Mouse (Mus musculus): ENCODE measurements at regions not wholly inside any gene's neighbourhood (a gene's known extent, or its start where the extent isn't known, plus 50 kb on each side); places are given as distances from the start of the nearest gene placed in this dataset.

DNA sequence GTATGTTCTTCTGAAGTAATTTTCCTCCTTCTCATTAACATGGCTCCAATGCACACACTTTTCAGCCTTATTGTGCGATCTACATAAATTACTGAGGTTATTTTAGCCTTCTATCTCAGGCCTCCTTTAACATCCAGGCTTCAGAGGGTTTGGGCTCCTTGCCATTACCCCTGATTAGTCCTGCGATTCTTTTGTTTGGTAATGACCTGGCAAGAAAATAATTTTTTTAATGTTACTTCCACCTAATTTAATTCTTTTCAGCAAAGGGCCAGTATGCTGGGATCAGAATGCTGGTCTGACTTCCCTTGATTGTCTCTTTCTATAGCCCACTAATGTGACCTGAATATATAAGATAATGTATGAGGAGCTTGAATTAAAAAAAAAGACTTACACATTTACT is 739.4 kb downstream of the Tbl1xr1 start:
- H3K4me1 ChIP-seq (replicated peaks; ENCODE audit: control insufficient read depth, insufficient read depth, low read length) = no peaks in the 10 kb centered on the region
- no peak overlapping the region for H3K4me2 ChIP-seq (ENCODE audit: low read depth, low read length)
- no peak for ATAC-seq (ENCODE audit: low read depth)
- no peaks in the 10 kb centered on the region for H3K27me3 ChIP-seq (ENCODE audit: control insufficient read depth, insufficient read depth, low read depth, low read length)
- H3K9me3 ChIP-seq (ENCODE audit: control insufficient read depth, low read length) = no peaks in the 10 kb centered on the region
- H3K36me3 ChIP-seq (ENCODE audit: control insufficient read depth, insufficient read depth, low read length) = no peaks in the 10 kb centered on the region
- WGBS = 70% methylated on average over 2 of the region's 2 CpGs
- H3K4me3 ChIP-seq (ENCODE audit: low read length) = no peak overlapping the region
- no peak overlapping the region for H3K9ac ChIP-seq (ENCODE audit: low read length)
- no peak overlapping the region for H3K27ac ChIP-seq (ENCODE audit: low read length)

DNA sequence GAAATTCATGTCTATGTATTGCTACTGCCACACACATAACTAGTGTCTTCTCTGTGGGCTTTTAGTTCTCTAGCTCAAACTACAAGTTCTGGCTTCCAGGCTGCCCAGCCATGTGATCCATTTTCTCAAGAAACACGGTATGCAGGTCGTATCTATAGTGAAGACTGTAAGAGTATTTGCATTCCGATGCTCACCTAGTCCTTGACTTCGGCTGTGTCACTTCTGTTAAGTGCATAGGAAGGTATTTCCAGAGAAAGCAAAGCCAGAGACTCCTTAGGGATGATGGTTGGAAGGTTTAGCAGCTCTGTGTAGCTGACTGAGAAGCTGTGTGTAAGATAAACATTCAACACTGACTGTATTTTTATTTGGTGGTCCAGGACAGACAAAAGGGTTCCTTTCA is 750.0 kb downstream of the Tbl1xr1 start:
- Histone ChIP-seq H3K9ac (ENCODE audit: low read length) (no peak overlapping the region), H3K27me3 (ENCODE audit: control insufficient read depth, insufficient read depth, low read depth, low read length) (no peaks in the 10 kb centered on the region), H3K9me3 (ENCODE audit: control insufficient read depth, low read length) (no peaks in the 10 kb centered on the region), H3K4me3 (ENCODE audit: low read length) (no peak overlapping the region), H3K27ac (ENCODE audit: low read length) (no peak overlapping the region), H3K4me1 (replicated peaks; ENCODE audit: control insufficient read depth, insufficient read depth, low read length) (no peaks in the 10 kb centered on the region), H3K4me2 (ENCODE audit: low read depth, low read length) (no peak overlapping the region), H3K36me3 (ENCODE audit: control insufficient read depth, insufficient read depth, low read length) (no peaks in the 10 kb centered on the region)
- ATAC-seq (ENCODE audit: low read depth) = peak; percentile 56
- WGBS = 44% methylated on average over 4 of the region's 4 CpGs

DNA sequence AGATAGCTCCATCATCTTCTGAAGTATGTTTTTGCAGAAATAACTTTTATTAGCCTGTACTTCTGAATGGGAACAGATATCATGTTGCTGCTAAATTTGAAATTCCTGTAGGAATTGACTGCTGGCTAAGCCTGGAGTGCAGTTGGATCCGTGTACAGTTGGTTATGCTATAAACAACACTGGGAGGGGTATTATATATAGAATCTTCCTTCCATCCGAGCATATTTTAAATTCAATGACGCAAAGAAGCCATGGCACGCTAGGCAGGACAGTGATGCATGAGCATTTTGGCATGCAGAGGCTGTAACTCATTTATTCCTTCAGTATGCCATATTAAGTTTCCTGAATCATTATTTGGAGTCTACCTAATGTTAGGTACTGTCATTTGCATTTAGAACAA is 762.5 kb downstream of the Tbl1xr1 start:
- 71% methylated on average over 4 of the region's 4 CpGs for WGBS
- Histone ChIP-seq H3K27ac (ENCODE audit: low read length) (no peak overlapping the region), H3K4me1 (replicated peaks; ENCODE audit: control insufficient read depth, insufficient read depth, low read length) (no peaks in the 10 kb centered on the region), H3K9me3 (ENCODE audit: control insufficient read depth, low read length) (no peaks in the 10 kb centered on the region), H3K4me3 (ENCODE audit: low read length) (no peak overlapping the region), H3K27me3 (ENCODE audit: control insufficient read depth, insufficient read depth, low read depth, low read length) (no peaks in the 10 kb centered on the region), H3K4me2 (ENCODE audit: low read depth, low read length) (no peak overlapping the region), H3K9ac (ENCODE audit: low read length) (no peak overlapping the region), H3K36me3 (ENCODE audit: control insufficient read depth, insufficient read depth, low read length) (no peaks in the 10 kb centered on the region)
- ATAC-seq (ENCODE audit: low read depth) = no peak

DNA sequence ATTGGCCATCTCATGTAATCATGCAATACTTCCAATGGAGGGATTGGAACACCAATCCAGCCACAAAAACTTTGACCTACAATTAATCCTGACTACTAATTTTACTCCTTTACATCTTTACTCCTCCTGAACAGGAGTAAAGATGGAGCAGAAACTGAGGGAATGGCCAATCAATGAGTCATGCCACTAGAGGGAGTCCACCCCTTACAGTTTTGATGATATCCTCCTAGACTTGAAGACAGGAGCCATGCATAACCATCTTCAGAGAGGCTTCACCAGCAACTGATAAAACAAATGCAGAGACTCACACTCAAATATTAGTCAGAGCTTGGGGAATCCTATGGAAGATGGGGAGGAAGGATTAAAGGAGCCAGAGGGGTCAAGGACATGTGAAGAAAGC is 774.0 kb downstream of the Tbl1xr1 start:
- Histone ChIP-seq H3K4me3 (ENCODE audit: low read length) (no peak overlapping the region), H3K9ac (ENCODE audit: low read length) (no peak overlapping the region), H3K4me1 (replicated peaks; ENCODE audit: control insufficient read depth, insufficient read depth, low read length) (no peaks in the 10 kb centered on the region), H3K27me3 (ENCODE audit: control insufficient read depth, insufficient read depth, low read depth, low read length) (no peaks in the 10 kb centered on the region), H3K27ac (ENCODE audit: low read length) (no peak overlapping the region), H3K4me2 (ENCODE audit: low read depth, low read length) (no peak overlapping the region), H3K36me3 (ENCODE audit: control insufficient read depth, insufficient read depth, low read length) (no peaks in the 10 kb centered on the region), H3K9me3 (ENCODE audit: control insufficient read depth, low read length) (no peaks in the 10 kb centered on the region)
- no peak for ATAC-seq (ENCODE audit: low read depth)

DNA sequence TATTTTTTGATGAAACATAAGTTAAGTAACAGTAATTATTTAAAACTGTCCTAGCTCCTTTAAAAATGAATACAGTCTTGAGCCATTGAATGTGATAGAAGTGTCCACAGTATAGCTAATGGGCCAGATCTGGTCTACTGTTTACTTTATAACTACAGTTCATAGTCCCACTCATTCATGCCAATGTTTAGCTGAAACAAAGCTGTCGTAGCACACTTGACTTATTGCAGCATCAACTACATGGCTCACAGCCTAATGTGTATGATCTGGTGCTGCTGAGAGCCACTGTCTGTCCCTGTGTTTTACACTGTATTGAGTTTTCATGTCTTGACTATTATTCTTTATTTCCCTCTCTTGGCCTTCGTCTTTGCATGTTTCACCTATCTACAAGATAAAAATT is 787.1 kb downstream of the Tbl1xr1 start:
- Histone ChIP-seq H3K9me3 (ENCODE audit: control insufficient read depth, low read length) (no peaks in the 10 kb centered on the region), H3K4me3 (ENCODE audit: low read length) (no peak overlapping the region), H3K27ac (ENCODE audit: low read length) (no peak overlapping the region), H3K36me3 (ENCODE audit: control insufficient read depth, insufficient read depth, low read length) (no peaks in the 10 kb centered on the region), H3K4me1 (replicated peaks; ENCODE audit: control insufficient read depth, insufficient read depth, low read length) (no peaks in the 10 kb centered on the region), H3K27me3 (ENCODE audit: control insufficient read depth, insufficient read depth, low read depth, low read length) (no peaks in the 10 kb centered on the region), H3K9ac (ENCODE audit: low read length) (no peak overlapping the region), H3K4me2 (ENCODE audit: low read depth, low read length) (no peak overlapping the region)
- WGBS = 47% methylated on average over 2 of the region's 2 CpGs
- ATAC-seq (ENCODE audit: low read depth) = peak; percentile 76

DNA sequence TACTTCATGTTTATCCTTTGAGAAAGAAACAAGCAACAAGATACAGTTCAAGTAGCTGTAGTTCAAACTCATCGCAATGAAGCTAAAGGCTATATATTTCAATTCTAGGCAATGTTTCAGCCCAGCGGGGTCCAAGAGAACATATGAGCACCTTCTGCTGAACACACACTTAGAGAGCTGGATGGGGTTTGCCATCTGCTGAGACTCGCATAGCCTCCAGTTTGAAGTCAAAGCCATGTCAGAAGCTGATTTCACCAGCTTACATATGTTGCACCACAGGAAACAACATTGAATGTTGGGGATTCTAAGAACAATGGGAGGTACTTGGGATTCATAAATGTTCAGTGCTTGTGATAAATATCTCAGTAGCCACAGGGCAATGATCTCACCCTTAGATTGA is 801.4 kb downstream of the Tbl1xr1 start:
- 86% methylated on average over 3 of the region's 3 CpGs for WGBS

DNA sequence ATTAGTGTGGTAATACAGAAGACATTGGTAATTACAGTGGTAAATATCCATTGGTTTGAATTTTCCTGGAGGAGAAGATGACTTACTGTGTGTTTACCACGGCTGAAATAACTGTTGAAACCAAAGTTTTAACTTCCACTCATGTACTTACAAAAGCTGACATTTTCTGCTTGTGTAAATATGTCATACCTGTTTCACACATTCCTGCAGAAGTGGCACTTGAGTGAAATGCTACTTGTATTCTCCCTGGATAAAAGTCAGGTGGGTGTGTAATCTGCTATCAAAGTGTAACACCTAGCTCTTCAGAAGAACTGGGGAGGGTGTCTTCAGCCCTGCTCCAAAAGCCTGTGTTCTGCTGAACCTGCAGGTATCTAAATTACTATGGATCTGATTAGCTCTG is 816.3 kb downstream of the Tbl1xr1 start:
- H3K4me3 ChIP-seq (ENCODE audit: low read length) = no peak overlapping the region
- no peak overlapping the region for H3K9ac ChIP-seq (ENCODE audit: low read length)
- H3K27ac ChIP-seq (ENCODE audit: low read length) = no peak overlapping the region
- no peaks in the 10 kb centered on the region for H3K27me3 ChIP-seq (ENCODE audit: control insufficient read depth, insufficient read depth, low read depth, low read length)
- 24% methylated on average over 1 of the region's 1 CpGs for WGBS
- H3K4me2 ChIP-seq (ENCODE audit: low read depth, low read length) = no peak overlapping the region
- ATAC-seq (ENCODE audit: low read depth) = peak; percentile 83
- H3K36me3 ChIP-seq (ENCODE audit: control insufficient read depth, insufficient read depth, low read length) = no peaks in the 10 kb centered on the region
- no peaks in the 10 kb centered on the region for H3K9me3 ChIP-seq (ENCODE audit: control insufficient read depth, low read length)
- H3K4me1 ChIP-seq (replicated peaks; ENCODE audit: control insufficient read depth, insufficient read depth, low read length) = no peaks in the 10 kb centered on the region

More for the DNA sequence above, 801.4 kb downstream of the Tbl1xr1 start:
- ATAC-seq (ENCODE audit: low read depth) = no peak
- Histone ChIP-seq H3K27ac (ENCODE audit: low read length) (no peak overlapping the region), H3K4me1 (replicated peaks; ENCODE audit: control insufficient read depth, insufficient read depth, low read length) (no peaks in the 10 kb centered on the region), H3K9me3 (ENCODE audit: control insufficient read depth, low read length) (no peaks in the 10 kb centered on the region), H3K9ac (ENCODE audit: low read length) (no peak overlapping the region), H3K4me3 (ENCODE audit: low read length) (no peak overlapping the region), H3K4me2 (ENCODE audit: low read depth, low read length) (no peak overlapping the region), H3K36me3 (ENCODE audit: control insufficient read depth, insufficient read depth, low read length) (no peaks in the 10 kb centered on the region), H3K27me3 (ENCODE audit: control insufficient read depth, insufficient read depth, low read depth, low read length) (no peaks in the 10 kb centered on the region)

DNA sequence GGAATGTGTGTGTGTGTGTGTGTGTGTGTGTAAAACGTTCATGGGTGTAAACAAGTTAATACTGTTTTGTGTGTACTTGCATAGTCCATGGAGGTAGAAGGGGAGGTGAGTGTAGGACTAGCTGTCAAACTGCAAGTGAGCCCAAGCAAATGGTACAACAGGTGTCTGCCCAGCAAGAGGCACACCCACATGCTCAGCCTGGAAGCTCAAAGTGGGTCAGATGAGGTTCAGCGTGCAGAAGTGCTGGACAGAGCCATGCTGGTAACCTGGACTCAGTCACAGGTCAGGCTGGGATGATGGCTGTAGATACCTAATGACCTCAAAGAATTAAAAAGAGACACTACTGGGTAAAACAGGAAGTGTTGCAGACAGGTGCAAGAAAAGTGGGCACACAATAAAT is 821.2 kb downstream of the Tbl1xr1 start:
- Histone ChIP-seq H3K9me3 (ENCODE audit: control insufficient read depth, low read length) (no peaks in the 10 kb centered on the region), H3K4me3 (ENCODE audit: low read length) (no peak overlapping the region), H3K4me1 (replicated peaks; ENCODE audit: control insufficient read depth, insufficient read depth, low read length) (no peaks in the 10 kb centered on the region), H3K27me3 (ENCODE audit: control insufficient read depth, insufficient read depth, low read depth, low read length) (no peaks in the 10 kb centered on the region), H3K36me3 (ENCODE audit: control insufficient read depth, insufficient read depth, low read length) (no peaks in the 10 kb centered on the region), H3K9ac (ENCODE audit: low read length) (no peak overlapping the region), H3K4me2 (ENCODE audit: low read depth, low read length) (no peak overlapping the region), H3K27ac (ENCODE audit: low read length) (no peak overlapping the region)
- WGBS = 39% methylated on average over 2 of the region's 2 CpGs
- no peak for ATAC-seq (ENCODE audit: low read depth)

DNA sequence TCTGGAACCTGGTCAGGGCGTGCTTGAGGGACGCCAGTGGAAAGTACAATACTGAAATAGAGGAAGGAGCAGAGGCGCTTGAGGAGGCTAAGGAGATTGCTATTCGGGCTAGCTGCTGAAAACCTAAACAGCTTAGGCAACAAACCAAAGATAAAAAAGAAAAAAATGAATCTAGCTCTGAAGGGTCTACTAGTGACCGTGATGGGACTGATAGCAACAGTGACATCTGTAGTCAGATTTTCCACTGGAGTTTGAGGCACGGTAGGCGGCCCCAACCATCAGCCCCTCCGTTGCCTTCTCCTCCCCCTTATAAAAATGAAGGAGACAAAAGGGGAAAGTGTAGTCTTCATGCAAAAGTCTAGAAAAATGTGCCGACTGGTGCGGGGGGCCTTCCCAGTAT is 824.5 kb downstream of the Tbl1xr1 start:
- Histone ChIP-seq H3K4me2 (ENCODE audit: low read depth, low read length) (no peak overlapping the region), H3K4me3 (ENCODE audit: low read length) (no peak overlapping the region), H3K4me1 (replicated peaks; ENCODE audit: control insufficient read depth, insufficient read depth, low read length) (no peaks in the 10 kb centered on the region), H3K9ac (ENCODE audit: low read length) (no peak overlapping the region), H3K9me3 (ENCODE audit: control insufficient read depth, low read length) (no peaks in the 10 kb centered on the region), H3K36me3 (ENCODE audit: control insufficient read depth, insufficient read depth, low read length) (no peaks in the 10 kb centered on the region), H3K27ac (ENCODE audit: low read length) (no peak overlapping the region), H3K27me3 (ENCODE audit: control insufficient read depth, insufficient read depth, low read depth, low read length) (no peaks in the 10 kb centered on the region)
- WGBS = 86% methylated on average over 10 of the region's 10 CpGs
- ATAC-seq (ENCODE audit: low read depth) = no peak

DNA sequence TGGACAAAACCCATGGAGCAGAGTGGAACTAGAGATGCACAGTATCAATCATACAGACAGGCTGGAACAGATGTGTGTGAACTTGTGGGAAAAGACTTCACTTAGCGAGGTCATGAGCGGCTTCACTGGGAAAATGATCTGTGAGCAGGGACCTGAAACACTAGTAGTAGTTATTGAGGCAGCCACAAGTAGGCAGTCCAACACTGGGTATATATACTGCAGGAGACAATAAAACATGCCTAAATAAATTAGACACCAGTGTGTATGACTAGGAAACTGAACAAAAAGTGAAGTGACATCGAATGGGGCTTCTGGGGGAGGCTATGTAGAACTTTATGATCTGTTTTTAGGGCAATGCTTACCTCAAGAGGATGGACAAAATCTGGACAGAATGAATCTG is 852.5 kb downstream of the Tbl1xr1 start:
- Histone ChIP-seq H3K4me3 (ENCODE audit: low read length) (no peak overlapping the region), H3K9ac (ENCODE audit: low read length) (no peak overlapping the region), H3K9me3 (ENCODE audit: control insufficient read depth, low read length) (no peaks in the 10 kb centered on the region), H3K4me1 (replicated peaks; ENCODE audit: control insufficient read depth, insufficient read depth, low read length) (no peaks in the 10 kb centered on the region), H3K36me3 (ENCODE audit: control insufficient read depth, insufficient read depth, low read length) (no peaks in the 10 kb centered on the region), H3K27me3 (ENCODE audit: control insufficient read depth, insufficient read depth, low read depth, low read length) (no peaks in the 10 kb centered on the region), H3K4me2 (ENCODE audit: low read depth, low read length) (no peak overlapping the region), H3K27ac (ENCODE audit: low read length) (no peak overlapping the region)
- WGBS = 70% methylated on average over 3 of the region's 3 CpGs
- ATAC-seq (ENCODE audit: low read depth) = no peak

Measured in lung, embryonic 16.5 days (tissue).